Mouse (Mus musculus): ENCODE measurements around the gene Rbm3. TPM values are rescaled to one million over a fixed set of nuclear protein-coding genes. Genes with fewer than 3 reads are reported as not detected.

Gene Rbm3
- total and polyA plus RNA-seq, 3 experiments = 750 to 1,021 TPM; not detected in 1

DNA sequence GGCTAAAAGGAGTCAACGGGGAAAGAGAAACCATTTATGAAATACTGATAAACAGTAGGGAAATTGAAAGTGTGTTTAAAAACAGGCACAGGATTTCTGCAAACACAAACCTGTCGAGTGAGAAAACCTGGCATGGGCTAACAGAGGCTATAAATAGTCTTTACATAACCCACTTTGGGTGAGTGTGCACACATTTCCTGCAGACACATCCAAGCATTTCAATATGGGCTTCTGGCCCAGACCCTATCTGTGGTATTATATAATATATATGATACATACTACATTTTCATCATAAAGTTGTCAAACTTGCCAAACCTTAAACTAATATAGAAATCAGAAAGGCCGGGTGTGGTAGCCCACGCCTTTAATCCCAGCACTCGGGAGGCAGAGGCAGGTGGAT is 17.4 kb upstream of the Rbm3 start:
- TF ChIP-seq ELF1 (IDR thresholded peaks at IDR 0.05; ENCODE audit: low read depth, low read length) (no peak), MXI1 (IDR thresholded peaks at IDR 0.05; ENCODE audit: low read depth, low read length) (no peak), CTCF (IDR thresholded peaks at IDR 0.05 in 2 of 3, conservative IDR thresholded peaks at IDR 0.05 in 1 of 3; ENCODE audit: control insufficient read depth in 1 of 3, insufficient read depth in 1 of 3, low read depth in 2 of 3, low read length in 3 of 3, poor library complexity in 1 of 3, severe bottlenecking in 1 of 3) (no peak), SIN3A (IDR thresholded peaks at IDR 0.05; ENCODE audit: low read length) (no peak), RCOR1 (IDR thresholded peaks at IDR 0.05; ENCODE audit: low read depth, low read length) (no peak), MAFK (IDR thresholded peaks at IDR 0.05; ENCODE audit: borderline replicate concordance, low read depth, low read length) (no peak), USF2 (IDR thresholded peaks at IDR 0.05; ENCODE audit: borderline replicate concordance in 1 of 2, insufficient read depth in 1 of 2, low read depth in 1 of 2, low read length in 2 of 2) (no peak), POLR2A (IDR thresholded peaks at IDR 0.05; ENCODE audit: control insufficient read depth in 1 of 2, insufficient read depth in 1 of 2, low read depth in 1 of 2, low read length in 2 of 2, poor library complexity in 1 of 2) (no peak), MAX (IDR thresholded peaks at IDR 0.05; ENCODE audit: low read length) (no peak), GABPA (IDR thresholded peaks at IDR 0.05; ENCODE audit: low read depth, low read length) (no peak), MYB (IDR thresholded peaks at IDR 0.05; ENCODE audit: low read depth, low read length) (no peak), MEF2A (IDR thresholded peaks at IDR 0.05; ENCODE audit: extremely low read depth, insufficient replicate concordance, low read depth, low read length, poor library complexity, severe bottlenecking) (no peak), JUND (IDR thresholded peaks at IDR 0.05; ENCODE audit: low read depth, low read length) (no peak), ETS1 (IDR thresholded peaks at IDR 0.05; ENCODE audit: low read depth, low read length) (no peak), RAD21 (IDR thresholded peaks at IDR 0.05; ENCODE audit: low read depth, low read length) (no peak), NRF1 (IDR thresholded peaks at IDR 0.05; ENCODE audit: insufficient read depth, low read depth, low read length, poor library complexity, severe bottlenecking) (no peak)
- H3K4me1 ChIP-seq (ENCODE audit: control insufficient read depth in 1 of 2, insufficient read depth in 2 of 2, low read length in 2 of 2) = peaks cover 2 to 5% of the 10 kb centered on the region in 2 experiments; a peak in 2 of 4 replicates
- no peaks in the 10 kb centered on the region for H3K79me2 ChIP-seq (ENCODE audit: control insufficient read depth, insufficient read depth, low read length, poor library complexity)
- peaks cover 6 to 13% of the 10 kb centered on the region in 2 experiments; a peak in 3 of 4 replicates for H3K36me3 ChIP-seq (ENCODE audit: control insufficient read depth in 1 of 2, insufficient read depth in 2 of 2, low read length in 2 of 2)
- no peak overlapping the region for H3K27ac ChIP-seq (ENCODE audit: control insufficient read depth, low read depth, low read length)
- no peaks in the 10 kb centered on the region for H3K27me3 ChIP-seq (ENCODE audit: control insufficient read depth in 1 of 2, insufficient read depth in 2 of 2, low read length in 2 of 2)
- DNase-seq (ENCODE audit: low read depth, low spot score) = no peak
- no peak overlapping the region for H3K9ac ChIP-seq (ENCODE audit: control insufficient read depth, low read depth, low read length, poor library complexity, severe bottlenecking)
- no peak overlapping the region for H3K4me3 ChIP-seq (ENCODE audit: control insufficient read depth in 1 of 2, insufficient read depth in 1 of 2, low read depth in 2 of 2, low read length in 2 of 2)
- H3K9me3 ChIP-seq (replicated peaks; ENCODE audit: insufficient read depth, low read length) = no peaks in the 10 kb centered on the region

DNA sequence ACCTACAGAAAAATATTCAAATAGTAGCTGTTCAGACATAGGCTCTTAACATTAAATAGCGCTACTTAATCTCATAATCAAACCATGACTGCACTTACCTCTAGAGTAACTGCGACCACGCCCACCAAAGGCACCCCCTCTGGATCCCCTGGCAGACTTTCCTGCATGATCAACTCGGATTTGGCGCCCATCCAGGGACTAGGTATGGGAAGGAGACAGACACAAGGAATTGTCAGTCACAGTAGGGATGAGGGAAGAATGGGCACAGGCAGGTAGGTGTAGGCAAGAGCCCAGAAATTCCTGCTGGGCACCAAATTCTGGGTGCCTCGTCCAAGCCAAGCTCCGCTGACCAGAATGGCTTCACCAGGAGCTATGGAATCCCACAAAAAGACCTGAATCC is 1.9 kb downstream of the Rbm3 start:
- peak overlapping the region; percentile 99 for H3K27ac ChIP-seq (ENCODE audit: control insufficient read depth, low read depth, low read length)
- peak overlapping the region; percentile 96 for H3K9ac ChIP-seq (ENCODE audit: control insufficient read depth, low read depth, low read length, poor library complexity, severe bottlenecking)
- H3K4me1 ChIP-seq (ENCODE audit: control insufficient read depth in 1 of 2, insufficient read depth in 2 of 2, low read length in 2 of 2) = peaks cover 0 to 7% of the 10 kb centered on the region in 2 experiments; a peak in 2 of 4 replicates
- TF ChIP-seq TBP (IDR thresholded peaks at IDR 0.05; ENCODE audit: low read depth, low read length) (peak; percentile 27; the same call in 1 of the 2 replicates), ELF1 (IDR thresholded peaks at IDR 0.05; ENCODE audit: low read depth, low read length) (no peak)
- H3K9me3 ChIP-seq (replicated peaks; ENCODE audit: insufficient read depth, low read length) = no peaks in the 10 kb centered on the region
- H3K79me2 ChIP-seq (ENCODE audit: control insufficient read depth, insufficient read depth, low read length, poor library complexity) = peaks cover 25% of the 10 kb centered on the region
- DNase-seq (ENCODE audit: low read depth, low spot score) = no peak
- peaks cover 26 to 41% of the 10 kb centered on the region in 2 experiments for H3K36me3 ChIP-seq (ENCODE audit: control insufficient read depth in 1 of 2, insufficient read depth in 2 of 2, low read length in 2 of 2)
- H3K27me3 ChIP-seq (ENCODE audit: control insufficient read depth in 1 of 2, insufficient read depth in 2 of 2, low read length in 2 of 2) = no peaks in the 10 kb centered on the region
- peak overlapping the region; percentile 76 to 93 for H3K4me3 ChIP-seq (ENCODE audit: control insufficient read depth in 1 of 2, insufficient read depth in 1 of 2, low read depth in 2 of 2, low read length in 2 of 2)

All from MEL (cell line).